Mouse (Mus musculus) lung, embryonic 14.5 days (tissue): ENCODE measurements around the gene Tmem132c. TPM values are rescaled to one million over a fixed set of nuclear protein-coding genes. Genes with fewer than 3 reads are reported as not detected.

Experiments
- ATAC-seq: fragments of 200-750 bp; cut with Nextera tagmentation; 2 replicates; pipeline ENCODE4 v1.8.0; 2017; ENCODE audit warnings: mild to moderate bottlenecking, moderate TSS enrichment, moderate library complexity; ENCODE audit not compliant: insufficient read depth
- DNase-seq: peaks from one replicate; pipeline ENCODE4 v3.0.0-alpha.2; 2015
- H3K27ac ChIP-seq: fragments of 300-500 bp; sonication (generic); 2 replicates; pipeline ENCODE4 v1.5.1; 2014; ENCODE audit warnings: low read depth, mild to moderate bottlenecking, moderate library complexity
- H3K27me3 ChIP-seq: fragments of 300-500 bp; sonication (generic); 2 replicates; pipeline ENCODE4 v1.6.1; 2014; ENCODE audit warnings: low read length, control low read depth; ENCODE audit not compliant: insufficient read depth
- H3K36me3 ChIP-seq: fragments of 300-500 bp; sonication (generic); 2 replicates; pipeline ENCODE4 v1.6.1; 2014; ENCODE audit warnings: control low read depth; ENCODE audit not compliant: insufficient read depth
- H3K4me1 ChIP-seq: fragments of 300-500 bp; sonication (generic); 2 replicates; pipeline ENCODE4 v1.6.1; 2014; ENCODE audit warnings: antibody characterized with exemption, control low read depth; ENCODE audit not compliant: insufficient read depth
- H3K4me2 ChIP-seq: fragments of 300-500 bp; sonication (generic); 2 replicates; pipeline ENCODE4 v1.6.1; 2014; ENCODE audit warnings: mild to moderate bottlenecking
- H3K4me3 ChIP-seq: fragments of 300-500 bp; sonication (generic); 2 replicates; pipeline ENCODE4 v1.5.1; 2014; ENCODE audit warnings: low read depth, low read length
- H3K9ac ChIP-seq: fragments of 300-500 bp; sonication (generic); 2 replicates; pipeline ENCODE4 v1.6.1; 2014
- H3K9me3 ChIP-seq: fragments of 300-500 bp; sonication (generic); 2 replicates; pipeline ENCODE4 v1.6.1; 2016; ENCODE audit warnings: low read depth, low read length, control low read depth
- CTCF ChIP-seq: IDR thresholded peaks from 2 replicates; pipeline ENCODE4 v1.5.1; 2016; ENCODE audit warnings: antibody characterized with exemption, low read depth
- WGBS: fragments of 180-500 bp; shearing (Covaris S2); extraction: QIAGEN DNeasy Blood & Tissue Kit; methylation state at CpG from one replicate; pipeline ENCODE4 v1.1.7; 2014; 5-methylcytosine and 5-hydroxymethylcytosine counted together
- polyA plus RNA-seq: library from polyadenylated mRNA; unstranded; fragments of >200 nt; fragmentation: Nextera tagmentation; extraction: Ambion mirVana; gene quantifications from 2 replicates; pipeline ENCODE4 v1.2.1, GENCODE M21; 2014

Tmem132c gene
- polyA plus RNA-seq, 1 experiment from 2014 or later = 28.5 TPM

GRCm38 (mm10) chr5:127243611-127244010 lies 2.0 kb downstream of the Tmem132c start:
- Histone ChIP-seq H3K4me3 (peak overlapping the region; percentile 73), H3K9me3 (no peaks in the 10 kb centered on the region), H3K9ac (peak overlapping the region; percentile 65), H3K27me3 (0 out of 2 replicates have a peak, but pooled peaks cover 6% of the 10 kb centered on the region), H3K4me1 (0 out of 2 replicates have a peak, but pooled peaks cover 3% of the 10 kb centered on the region), H3K4me2 (peak overlapping the region; percentile 71), H3K36me3 (no peaks in the 10 kb centered on the region), H3K27ac (no peak overlapping the region)
- TF ChIP-seq CTCF = no peak
- ATAC-seq = no peak
- DNase-seq = peak; percentile 19
- 10% methylated on average over 13 of the region's 13 CpGs for WGBS

- WGBS = 58% methylated on average over 2 of the region's 2 CpGs
- no peak overlapping the region for H3K9ac ChIP-seq
These were observed 11.7 kb downstream of the Tmem132c start for GRCm38 (mm10) chr5:127253263-127253662.

GRCm38 (mm10) chr5:127256947-127257610 lies 15.5 kb downstream of the Tmem132c start:
- H3K4me1 ChIP-seq = no peaks in the 10 kb centered on the region

More at GRCm38 (mm10) chr5:127253263-127253662, 11.7 kb downstream of the Tmem132c start:
- peak; percentile 45 for TF ChIP-seq CTCF
- ATAC-seq (no peak), DNase-seq (no peak)
- Histone ChIP-seq H3K4me2 (no peak overlapping the region), H3K9me3 (peaks cover 4% of the 10 kb centered on the region; the same call in 1 of the 2 replicates), H3K4me3 (no peak overlapping the region), H3K4me1 (no peaks in the 10 kb centered on the region), H3K27ac (no peak overlapping the region), H3K36me3 (no peaks in the 10 kb centered on the region), H3K27me3 (no peaks in the 10 kb centered on the region)

GRCm38 (mm10) chr5:127262136-127262535 lies 20.5 kb downstream of the Tmem132c start:
- WGBS = 80% methylated on average over 5 of the region's 5 CpGs
- peak; percentile 18; the same call in 1 of the 2 replicates for TF ChIP-seq CTCF
- Histone ChIP-seq H3K27ac (no peak overlapping the region), H3K4me2 (no peak overlapping the region), H3K4me3 (no peak overlapping the region), H3K36me3 (peaks cover 3% of the 10 kb centered on the region; the same call in 1 of the 2 replicates), H3K9me3 (no peaks in the 10 kb centered on the region), H3K4me1 (no peaks in the 10 kb centered on the region), H3K27me3 (no peaks in the 10 kb centered on the region), H3K9ac (no peak overlapping the region)
- ATAC-seq (no peak), DNase-seq (no peak)

More at GRCm38 (mm10) chr5:127256947-127257610, 15.5 kb downstream of the Tmem132c start:
- no peak overlapping the region for H3K4me3 ChIP-seq
- H3K27ac ChIP-seq = no peak overlapping the region
- WGBS = 75% methylated on average over 11 of the region's 11 CpGs
- H3K9me3 ChIP-seq = peaks cover 4% of the 10 kb centered on the region; the same call in 1 of the 2 replicates
- no peak overlapping the region for H3K4me2 ChIP-seq
- H3K27me3 ChIP-seq = no peaks in the 10 kb centered on the region
- TF ChIP-seq CTCF = no peak
- ATAC-seq = no peak
- no peak overlapping the region for H3K9ac ChIP-seq
- H3K36me3 ChIP-seq = peaks cover 3% of the 10 kb centered on the region; the same call in 1 of the 2 replicates
- DNase-seq = no peak

DNA sequence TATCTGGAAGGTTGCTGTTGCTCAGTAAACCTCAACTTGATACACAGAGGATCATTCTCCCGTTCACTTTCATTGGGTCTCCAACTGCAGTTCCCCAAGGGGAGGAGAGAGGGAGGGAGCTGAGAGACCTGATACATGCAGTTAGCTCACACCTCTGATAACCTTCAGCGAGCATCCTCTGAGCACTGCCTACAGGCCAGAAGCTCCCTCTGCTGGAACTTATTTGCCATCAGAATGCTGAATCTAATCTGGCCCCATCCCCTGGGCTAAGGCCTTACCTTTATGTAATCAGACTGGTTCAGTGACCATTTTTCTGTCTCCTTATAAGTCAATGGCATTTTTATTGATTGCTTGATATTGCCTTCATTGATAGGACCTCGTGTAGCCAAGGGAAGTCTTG lies 29.5 kb downstream of the Tmem132c start:
- Histone ChIP-seq H3K27me3 (no peaks in the 10 kb centered on the region), H3K9me3 (no peaks in the 10 kb centered on the region), H3K36me3 (0 out of 2 replicates have a peak, but pooled peaks cover 3% of the 10 kb centered on the region), H3K27ac (no peak overlapping the region), H3K9ac (no peak overlapping the region), H3K4me1 (no peaks in the 10 kb centered on the region), H3K4me2 (no peak overlapping the region), H3K4me3 (no peak overlapping the region)
- 44% methylated on average over 3 of the region's 3 CpGs for WGBS
- ATAC-seq (no peak), DNase-seq (no peak)
- TF ChIP-seq CTCF = no peak

DNA sequence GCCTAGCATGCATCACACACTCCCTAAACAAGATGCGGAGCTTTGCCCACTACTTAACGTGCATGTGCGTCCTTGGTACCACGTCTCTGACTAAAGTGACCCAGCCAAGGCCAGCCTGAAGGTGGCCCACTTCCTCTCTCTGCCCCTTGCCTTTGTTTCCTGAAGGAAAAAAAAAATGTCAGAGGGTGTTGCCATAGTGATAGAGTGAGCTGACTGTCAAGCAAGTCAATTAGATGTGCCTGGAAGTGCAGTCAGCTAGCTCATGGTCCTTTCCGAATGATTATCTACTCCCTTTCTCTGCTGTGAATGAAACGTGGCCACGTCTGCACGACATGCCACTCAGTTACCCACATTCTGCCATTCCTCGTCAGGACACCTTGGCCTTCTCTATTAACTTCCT lies 37.9 kb downstream of the Tmem132c start:
- H3K9ac ChIP-seq = no peak overlapping the region
- no peak for TF ChIP-seq CTCF
- no peaks in the 10 kb centered on the region for H3K27me3 ChIP-seq
- ATAC-seq (no peak), DNase-seq (no peak)
- H3K4me3 ChIP-seq = no peak overlapping the region
- no peaks in the 10 kb centered on the region for H3K9me3 ChIP-seq
- no peak overlapping the region for H3K27ac ChIP-seq
- no peaks in the 10 kb centered on the region for H3K36me3 ChIP-seq
- peaks cover 8% of the 10 kb centered on the region; the same call in 1 of the 2 replicates for H3K4me1 ChIP-seq
- H3K4me2 ChIP-seq = no peak overlapping the region
- 77% methylated on average over 9 of the region's 9 CpGs for WGBS

DNA sequence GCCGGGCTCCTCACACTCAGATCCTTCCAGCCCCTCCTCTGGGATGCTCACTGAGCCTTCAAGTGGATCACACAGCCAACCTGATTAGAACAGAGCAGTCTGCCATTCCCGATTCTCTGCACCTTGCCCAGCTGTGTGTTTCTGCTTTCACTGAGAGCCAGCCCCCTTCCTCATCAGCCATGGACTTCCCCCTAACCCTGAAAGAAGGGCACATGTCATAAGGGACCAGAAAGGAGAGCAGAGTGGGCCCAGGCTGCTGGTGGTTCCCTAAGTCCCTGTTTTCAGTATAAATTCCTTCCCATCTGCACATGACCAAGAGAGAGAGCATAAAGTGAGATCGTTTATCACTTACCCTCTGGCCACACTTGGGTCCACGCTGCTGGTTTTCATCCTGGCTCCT lies 39.6 kb downstream of the Tmem132c start:
- no peak for TF ChIP-seq CTCF
- Histone ChIP-seq H3K9me3 (no peaks in the 10 kb centered on the region), H3K9ac (no peak overlapping the region), H3K4me3 (no peak overlapping the region), H3K4me1 (peaks cover 8% of the 10 kb centered on the region; the same call in 1 of the 2 replicates), H3K36me3 (no peaks in the 10 kb centered on the region), H3K4me2 (no peak overlapping the region), H3K27ac (no peak overlapping the region), H3K27me3 (no peaks in the 10 kb centered on the region)
- DNase-seq = no peak
- ATAC-seq = no peak
- WGBS = 59% methylated on average over 4 of the region's 4 CpGs
